Mouse (Mus musculus): ENCODE results near the gene Pecr.

- TF ChIP-seq CTCF (IDR thresholded peaks at IDR 0.05; ENCODE audit: borderline replicate concordance, extremely low read depth, insufficient read depth, insufficient read length) (no peak), POLR2A (IDR thresholded peaks at IDR 0.05; ENCODE audit: borderline replicate concordance, extremely low read depth, insufficient read depth, insufficient read length, poor library complexity, severe bottlenecking) (no peak)
Observed at GRCm38 (mm10) chr1:72219116-72219515, 65.0 kb downstream of the Pecr start.

All from brain, embryonic 14.5 days (tissue).